Mouse (Mus musculus) layer of hippocampus, postnatal 14 days (tissue): Measurements from ENCODE around the gene Sept5. TPM values are rescaled to one million over a fixed set of nuclear protein-coding genes. Genes with fewer than 3 reads are reported as not detected.

Experiments used
- DNase-seq, 2 experiments: peaks; one replicate each; pipeline ENCODE4 v3.0.0; 2021 to 2022; ENCODE audit warnings: low spot score in 2 of 2, mixed read lengths in 1 of 2
- total RNA-seq, 2 experiments: library from RNA; stranded (reverse); gene quantifications; 2 replicates each; pipeline ENCODE4 v1.2.3; 2021

Sept5 gene
- total RNA-seq, 2 experiments from 2014 or later, result 605 to 622 TPM

DNA sequence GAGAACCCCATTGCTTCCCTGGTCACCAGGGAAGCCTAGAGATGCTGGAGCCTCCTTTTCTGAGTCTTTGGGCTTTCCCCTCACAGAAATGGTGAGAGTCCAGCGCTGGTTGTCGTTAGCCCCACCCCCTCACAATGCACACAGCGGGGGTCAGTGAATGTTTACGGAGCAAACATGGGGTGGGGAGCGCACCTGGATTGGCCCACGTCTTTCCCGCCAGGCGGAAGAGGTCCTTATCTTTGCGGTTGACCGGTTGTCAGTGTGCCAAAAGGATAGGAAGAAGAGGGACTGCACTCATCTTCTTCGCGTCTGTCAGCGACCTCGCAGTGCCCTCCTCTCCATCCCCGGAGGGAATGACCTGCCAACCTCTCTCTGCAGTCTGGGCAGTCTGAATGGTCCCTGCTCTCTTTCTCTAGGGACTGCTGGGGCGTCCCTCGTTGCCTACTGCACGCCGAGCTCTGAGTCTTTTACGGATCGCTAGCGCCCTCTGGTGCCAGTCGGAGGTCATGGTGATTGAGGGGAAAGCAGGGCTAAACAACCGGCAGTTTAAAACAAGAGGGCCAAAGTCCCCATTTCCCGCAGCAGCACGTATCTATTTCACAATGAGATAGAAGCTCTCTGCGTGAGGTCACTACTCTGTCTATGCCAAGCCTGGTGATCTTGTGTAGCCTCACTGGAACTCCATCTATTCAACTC is 12.2 kb downstream of the Sept5 start:
- DNase-seq, result peak; percentile 92

DNA sequence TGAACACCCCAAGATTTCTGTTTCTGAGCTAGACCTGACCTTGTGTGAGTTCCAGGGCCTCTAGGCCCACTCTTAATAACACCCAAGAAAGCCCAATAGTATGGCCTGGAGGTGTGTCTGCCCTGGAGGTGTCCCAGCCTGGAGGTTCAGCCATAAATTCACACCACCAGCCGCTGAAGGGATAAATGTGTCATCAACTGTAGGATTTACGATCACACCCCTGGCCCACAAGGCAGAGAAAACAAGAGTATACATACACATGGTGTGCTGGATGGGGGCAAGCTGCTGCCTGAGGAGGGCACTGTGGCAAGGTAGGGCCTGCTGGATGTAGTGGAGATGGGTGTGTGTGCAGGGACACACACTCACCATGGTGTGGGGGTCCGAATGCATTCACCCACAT is 16.5 kb downstream of the Sept5 start:
- DNase-seq, result no peak

DNA sequence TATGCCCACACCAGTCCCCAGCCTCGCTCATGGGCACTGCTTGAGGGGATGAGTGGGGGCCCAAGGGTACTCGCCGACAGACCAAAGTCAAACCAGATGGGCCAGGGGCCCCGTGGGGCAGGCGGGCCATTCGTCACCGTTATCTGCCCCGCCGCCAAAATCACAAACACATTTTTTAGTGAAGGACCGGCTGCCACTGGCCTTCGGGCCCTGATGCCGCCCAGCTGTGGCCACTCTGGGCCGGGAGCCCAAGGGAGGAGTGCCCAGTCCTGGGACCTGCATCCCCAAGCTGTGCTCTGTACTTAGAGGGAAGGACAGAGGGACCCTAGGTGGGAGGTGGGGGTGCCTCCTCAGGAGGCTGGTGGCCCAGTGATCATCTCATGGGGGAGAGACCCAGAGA is 18.0 kb downstream of the Sept5 start:
- no peak for DNase-seq

DNA sequence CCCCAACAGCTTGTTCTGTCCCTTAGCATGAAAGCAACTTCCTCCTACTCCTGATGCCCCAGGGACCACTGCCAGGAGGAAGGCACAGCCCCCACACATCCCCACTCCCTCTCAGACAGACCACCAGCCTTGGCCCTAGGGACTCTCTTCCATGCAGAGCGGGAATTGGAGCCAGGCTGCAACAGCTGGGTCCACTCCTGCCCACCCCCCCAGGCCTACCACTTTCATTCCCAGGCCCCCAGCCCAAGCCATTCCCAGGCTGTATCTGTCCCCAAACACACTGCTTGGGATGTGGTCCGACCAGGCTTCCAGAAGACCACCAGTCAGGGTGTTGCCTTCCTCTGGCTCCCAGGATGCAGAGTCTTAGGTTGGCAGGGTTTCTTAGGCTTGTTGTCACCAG is 20.7 kb downstream of the Sept5 start:
- DNase-seq, result no peak

DNA sequence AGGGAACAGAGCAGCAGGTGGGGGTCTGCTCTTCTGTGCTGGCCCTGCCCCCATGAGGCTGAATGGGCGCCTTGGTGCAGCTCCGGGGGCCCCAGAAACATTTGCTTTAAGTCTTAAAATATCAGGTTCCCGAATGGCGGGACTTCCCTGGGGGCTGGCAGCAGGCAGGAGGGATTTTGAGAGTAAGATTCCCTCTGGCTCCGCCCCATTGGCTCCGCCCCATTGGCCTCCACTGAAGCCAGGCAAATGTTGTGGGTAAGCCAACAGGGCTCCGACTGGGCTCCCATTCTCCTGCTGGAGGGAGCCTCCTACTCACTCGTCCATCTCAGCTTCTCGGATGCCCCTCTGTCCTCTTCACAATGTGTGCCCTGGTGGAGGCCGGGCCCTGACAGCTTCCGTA is 21.5 kb downstream of the Sept5 start:
- no peak for DNase-seq

DNA sequence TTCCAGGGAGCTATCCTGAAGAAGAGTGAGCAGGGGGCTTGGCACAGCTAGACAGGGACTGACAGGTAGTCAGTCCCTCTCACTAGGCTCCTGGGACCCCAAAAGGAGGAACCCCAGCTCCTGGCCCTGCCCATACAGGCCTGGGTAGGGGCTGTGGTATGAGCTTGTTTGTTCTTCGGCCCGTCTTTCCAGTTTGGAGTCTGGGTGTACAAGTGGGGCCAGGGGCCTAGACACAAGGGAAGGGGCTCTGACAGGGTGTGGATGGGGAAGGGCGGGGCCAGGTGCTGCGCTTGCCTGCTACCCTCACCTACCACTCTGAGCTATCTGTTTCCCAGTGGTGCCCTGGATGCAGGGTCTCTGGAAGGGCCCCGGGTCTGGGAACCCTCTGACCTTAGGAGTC is 24.0 kb downstream of the Sept5 start:
- no peak for DNase-seq

DNA sequence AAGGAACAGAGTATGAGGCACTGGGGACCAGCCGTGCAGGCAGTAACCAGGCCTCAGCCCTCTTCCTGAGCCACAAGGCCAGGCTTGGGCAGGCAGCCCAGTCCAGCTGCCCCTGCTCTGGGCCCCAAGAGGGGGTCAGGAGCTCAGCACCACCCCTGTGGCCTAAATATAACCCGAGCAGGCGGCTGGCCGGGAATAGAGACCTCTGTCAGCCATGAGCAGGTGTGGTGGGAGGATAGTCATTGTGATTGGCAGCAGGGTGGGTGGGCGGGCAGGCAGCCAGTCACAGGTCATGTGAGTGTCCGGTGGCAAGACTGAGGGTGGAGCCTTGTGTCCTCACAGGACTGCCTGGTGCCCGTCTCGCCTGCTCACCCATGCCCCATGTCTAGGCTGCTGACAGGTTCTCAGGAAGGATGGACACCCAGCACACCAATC is 25.5 kb downstream of the Sept5 start:
- DNase-seq, result no peak

DNA sequence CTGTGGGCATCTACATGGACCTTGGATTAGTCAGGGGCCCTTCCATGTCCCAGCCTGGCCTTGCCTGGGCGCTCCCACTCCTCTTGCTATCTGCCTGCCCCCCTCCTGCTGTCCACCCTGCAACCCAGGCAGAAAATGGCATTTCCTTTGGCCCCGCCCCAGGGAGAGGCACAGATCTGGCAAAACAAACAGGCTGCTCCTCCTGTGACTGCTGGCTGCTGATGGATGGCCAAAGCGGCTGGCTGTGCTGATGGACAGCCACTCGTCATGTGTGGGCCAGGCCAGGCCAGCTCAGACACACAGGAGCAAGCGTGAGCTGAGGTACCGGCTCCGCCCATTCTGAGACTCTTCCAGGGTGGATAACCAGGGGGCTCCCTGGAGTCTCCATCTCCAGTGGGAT is 28.3 kb downstream of the Sept5 start:
- DNase-seq, result no peak

DNA sequence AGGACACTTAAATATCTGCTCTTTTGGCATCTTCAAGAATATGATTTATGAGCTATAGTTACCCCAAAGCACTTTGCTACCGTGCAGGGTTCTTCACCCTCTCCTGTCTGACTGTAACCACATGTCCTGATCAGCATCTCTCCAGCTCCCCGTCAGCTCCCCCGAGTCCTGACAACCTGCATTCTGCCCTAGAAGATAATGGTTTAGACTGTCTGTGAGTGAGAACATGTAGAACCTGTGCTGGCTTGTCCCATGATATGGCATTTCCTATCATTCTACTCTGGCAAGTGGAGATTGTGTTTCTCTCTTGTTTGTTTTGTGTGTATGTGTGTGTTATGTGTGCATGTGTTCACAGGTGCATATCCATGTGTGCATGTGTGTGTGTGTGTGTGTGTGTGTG is 31.7 kb downstream of the Sept5 start:
- DNase-seq, result no peak

DNA sequence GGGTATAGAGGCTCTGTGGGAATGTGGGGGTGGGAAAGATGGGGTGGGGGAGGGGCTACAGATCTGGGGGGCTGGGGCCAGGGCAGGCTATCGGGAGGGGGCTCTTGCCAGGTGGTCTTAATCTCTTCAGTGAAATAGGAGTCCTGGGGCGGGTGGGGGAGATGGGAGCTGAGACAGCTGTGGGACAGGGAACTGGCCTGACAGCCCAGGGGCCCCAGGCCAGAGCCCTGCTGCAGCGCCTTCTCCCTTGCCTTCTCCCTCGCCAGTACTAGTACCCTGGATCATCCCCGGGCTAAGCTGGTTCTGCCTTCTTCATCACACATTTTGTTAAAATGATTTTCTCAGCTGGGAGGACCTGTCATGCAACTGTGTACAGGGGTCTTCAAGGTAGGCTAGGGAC is 33.5 kb downstream of the Sept5 start:
- DNase-seq, result no peak

DNA sequence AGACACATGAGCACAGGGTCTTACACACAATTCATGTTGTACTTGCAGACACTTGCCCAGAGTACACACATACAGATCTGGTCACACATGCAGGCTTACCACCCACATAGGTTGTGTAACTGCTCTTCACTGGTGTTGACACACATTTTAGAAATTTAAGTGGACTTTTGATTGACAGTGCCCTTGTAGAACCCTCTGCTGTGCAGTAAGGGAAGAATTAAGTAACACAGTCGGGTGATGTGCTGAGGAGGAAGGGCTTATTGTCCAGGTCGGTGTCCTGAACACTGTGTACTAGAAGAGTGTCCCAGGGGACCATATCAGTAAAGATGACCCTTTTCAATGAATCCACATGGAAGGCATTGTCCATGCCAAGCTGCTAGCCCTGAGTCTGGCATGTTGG is 35.8 kb downstream of the Sept5 start:
- no peak for DNase-seq

DNA sequence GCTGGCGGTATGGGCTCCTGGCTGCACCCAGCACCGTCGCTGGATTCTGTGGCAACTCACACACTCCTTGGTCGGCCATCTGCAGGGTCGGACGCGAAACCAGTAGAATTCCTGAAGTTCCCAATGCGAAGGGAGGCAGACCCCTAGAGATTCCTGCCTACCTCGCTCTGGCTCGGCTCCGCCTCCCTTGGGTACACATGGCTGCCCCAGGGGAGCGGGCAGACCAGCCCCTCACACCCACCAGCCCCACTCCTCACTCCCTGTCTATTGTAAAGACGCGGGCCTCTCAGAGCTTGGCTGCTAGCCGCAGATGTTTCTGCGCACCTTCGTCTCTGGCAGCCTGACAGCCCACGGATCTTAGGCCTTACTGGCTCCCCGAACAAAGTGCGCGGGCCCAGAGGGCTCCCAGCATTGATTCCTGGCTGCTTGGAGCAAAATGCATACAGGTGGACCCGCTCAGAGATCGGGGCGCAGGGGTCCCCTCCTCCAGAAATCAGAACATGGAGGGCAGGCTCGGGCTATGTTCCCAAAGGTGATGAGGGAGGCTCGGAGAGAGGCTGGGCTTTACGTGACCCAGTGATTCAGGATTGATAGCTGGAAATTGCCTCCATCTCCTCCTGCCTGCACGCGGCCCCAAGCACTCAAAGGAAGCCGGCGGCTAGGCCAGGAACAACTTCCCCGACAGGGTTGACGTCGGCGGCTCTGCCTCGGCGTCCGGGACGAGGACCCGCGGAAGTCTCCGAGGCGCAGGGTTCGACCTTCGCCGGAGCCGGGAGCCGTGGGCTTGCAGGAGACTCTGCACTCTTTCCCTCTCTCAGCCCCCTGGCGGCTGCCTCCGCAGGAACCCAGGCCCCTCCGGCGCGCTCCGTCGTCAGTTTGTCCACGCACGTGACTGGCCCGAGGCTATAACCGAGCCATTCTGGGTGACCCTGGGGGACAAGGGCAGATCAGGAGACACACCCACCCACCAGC is 38.4 kb downstream of the Sept5 start:
- no peak for DNase-seq

DNA sequence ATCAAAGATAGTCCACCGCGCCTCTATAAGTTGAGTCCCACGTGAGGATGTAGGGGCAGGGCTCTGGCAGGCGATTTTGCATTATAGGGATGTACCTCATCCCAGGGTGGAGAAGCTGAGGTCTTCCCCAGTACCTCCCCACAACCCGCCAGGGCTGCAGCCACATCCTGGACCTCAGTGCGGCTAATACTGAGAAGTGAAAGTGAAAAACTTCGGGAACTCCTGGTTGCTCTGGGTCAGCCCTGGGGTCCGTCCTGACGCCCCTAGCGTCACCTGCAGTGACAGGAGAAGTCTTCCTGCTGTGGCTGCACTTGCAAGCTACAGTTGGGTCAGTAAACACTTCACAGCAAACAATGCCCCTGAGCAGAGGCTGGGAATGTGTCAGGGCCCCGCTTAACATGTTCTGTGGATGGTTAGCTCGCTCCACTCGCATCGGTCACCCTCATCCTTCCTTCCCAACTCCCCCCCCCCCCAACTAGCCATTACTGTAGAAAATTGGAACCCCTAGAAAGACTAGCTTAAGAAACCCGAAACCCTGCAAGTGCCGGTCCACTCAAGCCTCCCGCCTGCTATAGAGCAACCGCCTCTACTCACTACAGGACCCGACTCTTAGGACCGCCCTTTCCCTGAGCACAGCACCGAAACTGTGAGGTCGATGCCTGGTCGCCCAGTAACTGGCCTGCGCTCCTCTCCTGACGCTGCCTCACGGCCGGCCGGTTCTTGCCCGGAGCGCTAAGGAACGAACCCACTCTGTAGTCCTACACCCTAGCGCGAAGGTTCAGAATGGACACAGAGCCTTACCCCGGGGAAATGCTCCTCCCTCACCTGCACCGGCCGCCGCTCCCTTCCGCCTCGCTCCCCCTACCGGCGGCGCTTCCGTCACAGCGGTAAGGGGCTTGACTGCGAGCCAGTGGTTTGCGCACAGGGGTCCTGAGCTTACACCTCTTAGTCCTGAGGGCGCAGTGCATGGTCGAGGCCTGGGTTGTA is 39.7 kb downstream of the Sept5 start, which contains the start of gene Tbx1:
Tbx1 (minus strand) TSS at position 868 of the 987 bp plus-strand sequence.
- DNase-seq, result no peak

DNA sequence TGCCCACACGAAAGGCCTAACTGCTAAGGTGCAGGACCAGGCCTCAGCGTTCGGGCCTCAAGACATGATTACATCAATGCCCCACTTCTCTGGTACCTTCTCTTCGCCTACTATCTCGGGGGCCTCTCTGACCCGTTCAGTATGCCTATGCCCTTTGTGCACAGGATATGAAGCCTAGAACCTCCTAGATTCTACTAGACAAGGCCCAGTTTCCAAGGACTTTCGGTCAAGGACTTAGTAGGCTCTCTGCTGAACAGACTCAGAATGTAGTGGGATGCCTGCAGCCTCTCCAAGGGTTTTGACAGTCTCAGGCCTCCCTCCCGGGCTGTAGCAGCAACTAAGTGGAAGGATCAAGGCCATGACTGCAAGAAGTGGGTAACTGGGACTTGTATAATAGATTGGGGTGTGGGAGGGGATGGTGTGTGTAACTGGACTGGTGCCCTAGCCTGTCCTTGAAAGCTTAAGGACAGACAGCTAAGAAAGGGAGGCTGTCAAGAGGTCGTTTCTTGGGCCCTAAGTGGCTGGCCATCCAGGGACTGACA is 40.6 kb downstream of the Sept5 start:
- DNase-seq, result no peak

DNA sequence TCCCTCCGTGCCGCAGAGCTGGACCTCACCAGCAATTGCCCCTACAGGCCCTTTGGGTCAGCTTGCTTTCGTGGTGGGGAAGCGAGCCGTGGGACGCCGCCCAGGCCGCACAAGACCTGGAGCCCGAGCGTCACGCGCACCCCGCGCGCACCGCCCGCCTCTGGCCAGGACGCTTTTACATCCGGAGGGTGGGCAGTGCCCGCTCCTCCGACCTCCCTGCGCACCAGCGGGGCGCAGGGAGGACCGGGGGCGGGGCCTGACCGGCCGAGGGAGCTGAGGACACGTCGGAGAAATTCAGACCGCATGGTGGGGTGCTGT is 41.1 kb downstream of the Sept5 start:
- no peak for DNase-seq

DNA sequence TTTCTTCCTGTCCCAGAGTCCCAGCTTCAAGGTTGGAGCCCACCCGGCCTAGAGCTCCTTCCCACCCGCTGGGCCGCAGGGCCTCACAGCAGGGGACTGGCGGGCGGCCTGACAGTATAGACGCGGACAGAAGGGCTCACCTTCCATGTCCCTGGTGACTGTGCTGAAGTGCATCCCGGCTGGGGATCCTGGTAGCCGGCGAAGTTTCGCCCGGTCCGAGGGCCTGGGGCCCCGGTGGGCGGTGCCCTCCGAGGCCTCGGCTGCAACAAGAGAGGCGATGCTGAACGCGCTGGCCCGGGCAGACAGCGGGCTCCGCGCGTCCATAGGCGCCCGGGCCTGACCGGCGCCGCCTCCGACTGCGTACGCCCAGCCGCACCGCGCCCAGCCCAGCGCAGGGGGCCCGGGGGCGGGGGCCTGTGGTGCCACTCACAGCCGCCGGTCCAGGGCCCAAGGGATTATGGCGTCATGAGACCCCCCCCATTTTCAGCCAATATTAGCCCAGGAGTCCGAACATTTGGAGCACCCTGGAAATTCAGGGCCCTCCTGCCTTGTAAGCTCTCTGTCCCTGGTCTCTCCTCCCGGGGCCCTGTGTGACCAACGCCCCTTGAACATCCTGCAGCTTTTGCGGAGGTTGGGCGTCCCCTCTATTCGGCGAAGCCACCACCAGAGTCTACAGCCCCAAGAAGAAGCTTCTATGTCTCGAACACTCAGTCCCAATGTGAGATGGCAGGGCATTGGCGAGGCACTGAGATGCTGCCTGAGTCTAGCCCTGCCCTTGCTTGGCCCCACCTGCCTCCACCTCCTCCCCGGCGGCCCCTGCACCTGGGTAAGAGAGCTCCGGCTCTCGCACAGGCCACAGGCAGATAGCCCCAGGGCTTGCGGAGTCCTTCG is 41.7 kb downstream of the Sept5 start:
- no peak for DNase-seq

DNA sequence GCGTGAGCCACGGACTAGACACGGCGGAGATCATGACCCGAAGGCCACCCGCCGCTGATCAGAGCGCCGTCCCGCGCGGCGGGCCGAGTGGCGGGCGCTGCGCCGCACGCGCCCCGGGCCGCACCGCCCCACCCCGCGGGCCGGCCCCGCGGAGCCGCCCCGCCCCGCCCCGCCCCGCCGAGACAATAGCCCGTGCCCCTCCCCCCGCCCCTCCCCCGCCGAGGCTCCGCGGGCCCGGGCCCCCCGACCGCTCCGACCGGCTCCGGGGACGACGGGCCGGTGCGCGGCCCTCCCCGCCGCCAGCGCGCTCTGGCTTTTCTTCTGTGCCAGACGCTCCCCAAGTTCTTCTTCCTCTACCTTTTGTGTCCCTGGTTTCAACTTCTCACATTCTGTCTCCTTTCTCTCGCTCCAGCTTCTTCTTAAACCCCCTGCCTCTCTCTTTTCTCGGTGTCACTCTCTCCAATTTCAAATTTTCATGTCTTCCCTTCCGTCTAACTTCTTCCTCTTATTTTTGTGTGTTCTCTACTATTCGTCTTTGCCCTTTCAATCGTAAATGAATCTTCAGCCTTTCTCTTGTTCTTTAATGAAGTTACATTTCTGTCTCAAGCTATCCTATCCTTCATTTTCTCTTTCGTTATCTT is 42.7 kb downstream of the Sept5 start:
- no peak for DNase-seq

DNA sequence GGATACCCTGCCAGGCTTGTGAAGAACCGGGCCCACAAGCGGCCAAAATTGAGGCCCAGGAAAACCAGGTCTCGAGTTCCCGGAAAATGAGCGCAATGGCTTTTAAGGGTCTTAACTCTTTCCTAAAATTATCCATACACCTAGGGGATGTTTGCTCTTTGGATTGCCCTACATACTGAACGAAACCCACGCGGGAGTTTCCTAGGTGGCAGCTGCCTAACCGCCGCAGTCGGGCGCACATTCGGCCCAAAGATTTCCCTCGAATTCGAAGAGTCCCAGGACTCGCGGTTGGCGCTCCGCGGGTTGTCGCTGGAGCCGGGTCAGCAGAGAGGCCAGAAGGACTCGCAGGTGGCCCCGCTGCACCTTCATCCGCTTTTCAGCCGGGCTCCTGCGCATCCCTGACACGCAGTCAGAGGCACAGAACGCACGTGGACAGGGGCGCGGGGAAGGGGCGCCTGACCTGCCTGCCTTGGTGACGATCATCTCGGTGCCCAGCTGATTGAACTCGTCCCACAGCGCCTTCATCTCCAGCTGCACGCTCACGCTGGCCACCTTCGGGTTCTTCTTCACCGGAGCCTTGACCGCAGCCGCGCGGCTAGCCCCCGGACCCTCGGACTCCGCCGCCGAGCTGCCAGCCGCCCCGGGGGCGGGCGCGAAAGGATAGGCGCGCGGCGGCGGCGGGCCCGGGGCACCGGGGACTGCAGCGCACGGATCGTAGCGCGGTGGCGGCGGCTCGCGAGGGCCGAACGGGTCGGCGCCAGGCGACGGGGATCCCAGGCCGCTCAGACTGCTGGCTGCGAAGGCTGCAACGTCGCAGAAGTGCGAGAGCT is 43.5 kb downstream of the Sept5 start:
- DNase-seq, result no peak

DNA sequence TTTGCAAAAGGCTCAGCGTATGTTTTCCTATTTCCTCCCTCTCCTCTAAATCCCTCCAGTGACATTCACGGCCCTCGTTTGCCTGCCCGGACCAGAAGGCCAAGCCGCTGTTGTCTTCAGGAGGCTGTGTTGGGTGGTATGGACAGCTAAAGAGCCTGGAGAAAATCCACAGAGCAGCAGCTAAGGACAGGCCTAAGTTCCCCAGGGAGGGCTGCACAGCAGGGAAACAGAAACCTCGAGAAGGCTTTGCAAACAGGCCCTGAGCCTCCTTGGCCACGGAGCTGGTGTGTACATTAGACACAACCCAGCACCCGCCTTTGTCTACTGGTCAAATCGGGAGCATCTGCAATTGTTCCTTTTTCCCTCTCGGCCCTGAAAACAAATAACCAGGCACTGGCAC is 44.1 kb downstream of the Sept5 start:
- DNase-seq, result no peak
